Mouse (Mus musculus): Measurements from ENCODE around the gene Gm20388.

DNA sequence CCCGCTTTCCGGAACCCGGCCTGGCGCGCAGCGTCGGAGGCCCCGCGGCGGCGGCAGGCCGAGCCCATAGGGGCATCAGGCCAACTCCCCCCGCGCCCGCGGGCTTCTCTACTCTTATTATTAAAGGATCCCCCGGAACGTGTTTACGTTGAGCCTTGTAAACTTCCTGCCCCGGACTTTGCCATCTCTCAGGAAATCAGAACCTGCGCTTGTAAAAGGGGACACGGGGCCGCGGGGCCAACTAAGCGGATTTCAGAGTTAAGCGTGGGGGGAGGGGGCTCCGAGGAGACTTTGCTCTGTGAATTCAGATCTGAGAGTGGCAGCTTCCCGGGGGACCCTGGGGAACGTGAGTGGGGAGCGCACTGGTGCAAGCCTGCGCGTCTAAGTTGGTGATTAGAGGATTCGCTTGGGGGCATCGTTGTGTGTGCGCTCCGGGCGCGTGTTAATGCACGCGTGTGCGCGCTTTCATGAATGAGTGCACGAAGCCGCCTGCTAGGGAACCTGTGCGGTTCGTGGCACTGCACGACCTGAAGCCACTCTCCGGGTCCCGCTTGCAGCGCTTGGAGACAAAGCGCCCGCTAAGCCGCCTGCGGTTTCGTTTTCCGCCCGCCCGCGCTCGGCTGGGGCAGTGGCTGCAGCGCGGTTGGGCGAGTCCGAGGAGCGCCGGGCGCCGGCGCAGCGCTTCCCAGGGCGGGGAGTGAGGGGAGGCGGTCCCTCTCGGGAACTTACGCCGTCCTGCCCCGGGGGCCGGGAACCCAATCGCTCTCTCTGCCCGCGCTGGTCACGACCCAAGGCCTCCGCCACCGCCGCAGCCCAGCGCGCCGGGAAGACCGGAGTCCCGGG is 1172.7 kb downstream of the Gm20388 start:
- TF ChIP-seq CTCF (IDR thresholded peaks at IDR 0.05; ENCODE audit: control insufficient read depth, insufficient read depth, low read length) (no peak), POLR2A (IDR thresholded peaks at IDR 0.05; ENCODE audit: borderline replicate concordance, control insufficient read depth, low read depth, low read length) (no peak)

Measured in bone marrow, adult 2 months (tissue).